Mouse (Mus musculus): ENCODE results near the gene Ttc17. TPM values are rescaled to one million over a fixed set of nuclear protein-coding genes. Genes with fewer than 3 reads are reported as not detected.

The Ttc17 gene
- polyA plus RNA-seq, 1 experiment, result 18.4 TPM

DNA sequence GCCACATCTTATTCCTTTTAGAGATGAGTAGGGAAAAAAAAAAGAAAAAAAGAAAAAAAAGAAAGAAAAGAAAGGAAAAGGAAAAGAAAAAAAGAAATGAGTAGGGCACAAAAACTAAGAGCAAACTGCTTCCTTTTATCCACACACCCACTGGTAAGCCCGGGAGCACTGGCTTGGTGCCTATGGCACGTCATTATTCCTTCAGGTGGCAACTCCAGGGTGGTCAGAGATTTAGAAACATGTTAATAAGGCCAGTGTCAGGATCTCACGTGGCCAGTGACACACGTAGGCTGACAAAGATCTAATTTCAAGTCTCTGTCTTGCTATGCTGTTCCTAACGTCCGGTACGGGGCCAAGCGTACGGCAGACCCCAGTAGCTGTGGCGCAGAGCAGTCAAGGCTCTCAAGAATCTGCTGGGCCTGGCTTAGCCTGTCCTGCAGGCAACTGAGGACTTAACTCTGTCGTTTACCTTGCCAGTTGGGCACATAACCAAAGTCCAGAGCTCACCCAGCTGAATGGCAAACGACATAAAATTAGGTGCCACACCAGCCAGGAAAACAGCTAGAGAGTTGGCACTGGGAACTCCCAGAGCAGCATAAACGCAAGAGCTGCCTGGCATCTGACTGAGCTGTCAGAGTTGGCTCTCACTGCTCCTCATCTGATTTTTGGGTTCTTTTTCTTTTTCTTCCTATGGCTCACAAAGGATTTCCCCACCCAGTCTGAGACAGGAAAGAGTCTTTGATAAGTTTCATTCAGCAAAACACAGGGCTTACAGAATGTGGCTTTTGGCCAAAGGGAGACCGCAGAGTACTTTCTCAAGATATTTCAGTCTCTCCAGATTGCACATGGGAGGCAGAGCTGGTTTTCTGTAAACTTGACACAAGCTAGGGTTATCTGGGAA, 72.4 kb downstream of the Ttc17 start:
- H3K27me3 ChIP-seq (ENCODE audit: control insufficient read depth, insufficient read depth, low read length, poor library complexity, severe bottlenecking), result no peaks in the 10 kb centered on the region
- no peak for TF ChIP-seq CTCF (IDR thresholded peaks at IDR 0.05; ENCODE audit: low read depth, low read length)
- no peak for TF ChIP-seq POLR2A (IDR thresholded peaks at IDR 0.05; ENCODE audit: insufficient read depth, low read length)
- TF ChIP-seq EP300 (IDR thresholded peaks at IDR 0.05; ENCODE audit: insufficient read depth, low read depth, low read length), result no peak
- 0 out of 2 replicates have a peak, but pooled peaks cover 4% of the 10 kb centered on the region for H3K9me3 ChIP-seq (replicated peaks; ENCODE audit: control insufficient read depth, insufficient read depth, low read length, poor library complexity, severe bottlenecking)
- H3K4me3 ChIP-seq (ENCODE audit: low read depth, low read length), result no peak overlapping the region
- H3K27ac ChIP-seq (ENCODE audit: insufficient read depth, low read length), result no peak overlapping the region
- no peaks in the 10 kb centered on the region for H3K4me1 ChIP-seq (ENCODE audit: control insufficient read depth, insufficient read depth, low read length)
- H3K9ac ChIP-seq (ENCODE audit: low read depth, poor library complexity, severe bottlenecking), result no peak overlapping the region
- H3K36me3 ChIP-seq (ENCODE audit: control insufficient read depth, insufficient read depth, low read length, poor library complexity, severe bottlenecking), result peaks cover 14% of the 10 kb centered on the region

DNA sequence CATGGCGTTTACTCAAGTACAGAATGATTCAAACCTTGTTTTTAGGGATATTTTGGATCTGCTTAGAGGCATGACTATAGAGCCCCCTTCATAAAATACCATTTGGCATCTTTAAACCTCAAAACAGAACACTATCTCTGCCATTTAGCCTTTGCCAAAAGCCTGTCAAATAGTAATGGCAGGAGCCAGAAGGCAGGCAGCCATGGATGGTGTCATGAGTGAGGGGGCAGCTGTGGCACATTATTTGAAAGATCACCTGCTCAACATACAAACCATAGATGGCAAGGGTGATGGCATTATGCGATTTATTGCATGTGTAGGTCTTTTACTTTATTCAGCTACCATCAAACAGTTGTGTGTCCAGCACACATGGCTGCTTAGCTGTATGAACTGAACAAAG, 73.4 kb downstream of the Ttc17 start:
- H3K27me3 ChIP-seq (ENCODE audit: control insufficient read depth, insufficient read depth, low read length, poor library complexity, severe bottlenecking), result no peaks in the 10 kb centered on the region
- H3K4me3 ChIP-seq (ENCODE audit: low read depth, low read length), result no peak overlapping the region
- H3K4me1 ChIP-seq (ENCODE audit: control insufficient read depth, insufficient read depth, low read length), result no peaks in the 10 kb centered on the region
- no peak for TF ChIP-seq POLR2A (IDR thresholded peaks at IDR 0.05; ENCODE audit: insufficient read depth, low read length)
- no peak for TF ChIP-seq CTCF (IDR thresholded peaks at IDR 0.05; ENCODE audit: low read depth, low read length)
- TF ChIP-seq EP300 (IDR thresholded peaks at IDR 0.05; ENCODE audit: insufficient read depth, low read depth, low read length), result no peak
- no peak overlapping the region for H3K27ac ChIP-seq (ENCODE audit: insufficient read depth, low read length)
- peaks cover 14% of the 10 kb centered on the region for H3K36me3 ChIP-seq (ENCODE audit: control insufficient read depth, insufficient read depth, low read length, poor library complexity, severe bottlenecking)
- 0 out of 2 replicates have a peak, but pooled peaks cover 4% of the 10 kb centered on the region for H3K9me3 ChIP-seq (replicated peaks; ENCODE audit: control insufficient read depth, insufficient read depth, low read length, poor library complexity, severe bottlenecking)
- no peak overlapping the region for H3K9ac ChIP-seq (ENCODE audit: low read depth, poor library complexity, severe bottlenecking)

DNA sequence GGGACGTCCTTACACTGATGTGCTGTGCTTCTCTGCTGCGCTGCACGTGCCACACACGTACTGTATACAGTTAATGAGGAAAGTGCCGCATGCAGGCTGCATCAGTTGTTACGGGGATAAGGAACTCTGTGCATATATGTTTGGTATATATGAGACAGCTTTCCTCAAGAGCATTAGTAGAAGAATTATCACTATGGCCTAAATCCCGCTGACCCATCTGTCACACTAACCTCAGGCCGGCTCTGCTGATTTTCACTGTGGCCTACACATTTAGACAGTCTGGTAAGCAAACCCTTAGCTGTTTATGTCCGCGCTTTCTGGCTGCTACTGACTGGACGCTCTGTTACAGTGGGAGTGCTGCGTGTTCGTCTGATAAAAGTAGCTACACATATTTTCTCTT, 77.2 kb downstream of the Ttc17 start:
- TF ChIP-seq CTCF (IDR thresholded peaks at IDR 0.05; ENCODE audit: low read depth, low read length) (no peak), POLR2A (IDR thresholded peaks at IDR 0.05; ENCODE audit: insufficient read depth, low read length) (no peak), EP300 (IDR thresholded peaks at IDR 0.05; ENCODE audit: insufficient read depth, low read depth, low read length) (no peak)
- no peaks in the 10 kb centered on the region for H3K4me1 ChIP-seq (ENCODE audit: control insufficient read depth, insufficient read depth, low read length)
- H3K27me3 ChIP-seq (ENCODE audit: control insufficient read depth, insufficient read depth, low read length, poor library complexity, severe bottlenecking), result no peaks in the 10 kb centered on the region
- no peak overlapping the region for H3K4me3 ChIP-seq (ENCODE audit: low read depth, low read length)
- 0 out of 2 replicates have a peak, but pooled peaks cover 4% of the 10 kb centered on the region for H3K9me3 ChIP-seq (replicated peaks; ENCODE audit: control insufficient read depth, insufficient read depth, low read length, poor library complexity, severe bottlenecking)
- H3K27ac ChIP-seq (ENCODE audit: insufficient read depth, low read length), result no peak overlapping the region
- peaks cover 11% of the 10 kb centered on the region for H3K36me3 ChIP-seq (ENCODE audit: control insufficient read depth, insufficient read depth, low read length, poor library complexity, severe bottlenecking)
- H3K9ac ChIP-seq (ENCODE audit: low read depth, poor library complexity, severe bottlenecking), result no peak overlapping the region

DNA sequence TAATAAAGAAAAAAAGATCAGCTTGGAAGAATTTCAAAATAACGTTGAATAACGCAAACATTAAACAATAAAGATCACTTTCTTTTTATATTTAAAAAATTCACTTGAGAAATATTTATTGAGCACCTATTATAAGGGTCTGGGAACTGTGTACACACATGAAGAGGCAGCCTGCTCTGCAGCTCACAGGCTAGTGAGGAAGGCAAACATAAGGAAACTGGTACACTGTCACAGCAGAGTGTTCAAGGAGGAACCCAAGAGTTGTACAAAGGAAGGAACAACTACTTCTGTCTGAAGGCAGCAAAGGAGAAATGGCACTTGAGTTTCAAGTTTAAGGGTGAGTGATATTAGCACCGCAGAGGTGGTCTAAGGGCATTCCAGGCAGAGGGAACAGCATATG, 78.7 kb downstream of the Ttc17 start:
- Histone ChIP-seq H3K9me3 (replicated peaks; ENCODE audit: control insufficient read depth, insufficient read depth, low read length, poor library complexity, severe bottlenecking) (0 out of 2 replicates have a peak, but pooled peaks cover 4% of the 10 kb centered on the region), H3K9ac (ENCODE audit: low read depth, poor library complexity, severe bottlenecking) (no peak overlapping the region), H3K4me1 (ENCODE audit: control insufficient read depth, insufficient read depth, low read length) (no peaks in the 10 kb centered on the region), H3K4me3 (ENCODE audit: low read depth, low read length) (no peak overlapping the region), H3K36me3 (ENCODE audit: control insufficient read depth, insufficient read depth, low read length, poor library complexity, severe bottlenecking) (peaks cover 11% of the 10 kb centered on the region), H3K27me3 (ENCODE audit: control insufficient read depth, insufficient read depth, low read length, poor library complexity, severe bottlenecking) (no peaks in the 10 kb centered on the region), H3K27ac (ENCODE audit: insufficient read depth, low read length) (no peak overlapping the region)
- TF ChIP-seq EP300 (IDR thresholded peaks at IDR 0.05; ENCODE audit: insufficient read depth, low read depth, low read length) (no peak), CTCF (IDR thresholded peaks at IDR 0.05; ENCODE audit: low read depth, low read length) (no peak), POLR2A (IDR thresholded peaks at IDR 0.05; ENCODE audit: insufficient read depth, low read length) (no peak)

DNA sequence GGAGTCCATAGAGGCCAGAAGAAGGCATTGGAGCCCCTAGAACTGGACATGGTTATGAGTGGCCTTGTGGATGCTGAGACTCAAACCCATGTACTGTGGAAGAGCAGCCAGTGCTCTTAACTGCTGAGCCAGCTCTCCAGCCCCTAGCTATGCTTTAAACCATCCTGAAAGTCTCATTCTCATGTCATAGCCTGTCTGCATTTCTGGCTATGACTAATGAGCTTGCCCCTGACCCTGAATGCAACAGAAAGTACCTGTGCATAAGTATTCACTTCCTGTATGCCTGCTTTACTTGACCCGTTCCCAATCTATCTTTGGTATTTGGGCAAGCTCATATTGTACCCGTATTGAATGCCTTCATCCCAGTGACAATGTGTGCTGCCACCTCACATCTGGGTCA, 86.7 kb downstream of the Ttc17 start:
- Histone ChIP-seq H3K9ac (ENCODE audit: low read depth, poor library complexity, severe bottlenecking) (no peak overlapping the region), H3K4me3 (ENCODE audit: low read depth, low read length) (no peak overlapping the region), H3K27me3 (ENCODE audit: control insufficient read depth, insufficient read depth, low read length, poor library complexity, severe bottlenecking) (no peaks in the 10 kb centered on the region), H3K36me3 (ENCODE audit: control insufficient read depth, insufficient read depth, low read length, poor library complexity, severe bottlenecking) (no peaks in the 10 kb centered on the region), H3K4me1 (ENCODE audit: control insufficient read depth, insufficient read depth, low read length) (no peaks in the 10 kb centered on the region), H3K9me3 (replicated peaks; ENCODE audit: control insufficient read depth, insufficient read depth, low read length, poor library complexity, severe bottlenecking) (no peaks in the 10 kb centered on the region), H3K27ac (ENCODE audit: insufficient read depth, low read length) (no peak overlapping the region)
- TF ChIP-seq EP300 (IDR thresholded peaks at IDR 0.05; ENCODE audit: insufficient read depth, low read depth, low read length), result no peak
- TF ChIP-seq CTCF (IDR thresholded peaks at IDR 0.05; ENCODE audit: low read depth, low read length), result no peak
- no peak for TF ChIP-seq POLR2A (IDR thresholded peaks at IDR 0.05; ENCODE audit: insufficient read depth, low read length)

DNA sequence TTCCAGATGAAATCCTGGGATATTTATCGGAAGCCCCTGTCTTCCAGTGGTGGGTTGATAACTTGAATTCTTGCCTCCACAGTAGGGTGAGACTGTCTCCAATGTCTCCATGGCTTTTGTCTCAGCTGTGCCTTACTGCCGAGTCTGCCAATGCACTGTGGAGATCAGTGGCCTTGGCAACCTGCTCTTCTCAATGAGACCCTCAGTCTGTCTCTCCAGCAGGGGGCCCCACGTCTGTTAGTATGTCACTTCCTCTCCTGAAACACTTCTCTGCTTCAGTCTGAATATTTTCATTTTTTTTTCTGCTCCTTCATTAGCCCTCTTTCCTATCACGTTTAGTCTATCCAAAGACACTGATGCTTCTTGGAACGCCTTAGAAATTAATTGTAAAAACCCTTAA, 90.0 kb downstream of the Ttc17 start:
- no peaks in the 10 kb centered on the region for H3K27me3 ChIP-seq (ENCODE audit: control insufficient read depth, insufficient read depth, low read length, poor library complexity, severe bottlenecking)
- H3K4me3 ChIP-seq (ENCODE audit: low read depth, low read length), result no peak overlapping the region
- no peaks in the 10 kb centered on the region for H3K36me3 ChIP-seq (ENCODE audit: control insufficient read depth, insufficient read depth, low read length, poor library complexity, severe bottlenecking)
- H3K9ac ChIP-seq (ENCODE audit: low read depth, poor library complexity, severe bottlenecking), result no peak overlapping the region
- TF ChIP-seq POLR2A (IDR thresholded peaks at IDR 0.05; ENCODE audit: insufficient read depth, low read length) (no peak), EP300 (IDR thresholded peaks at IDR 0.05; ENCODE audit: insufficient read depth, low read depth, low read length) (no peak), CTCF (IDR thresholded peaks at IDR 0.05; ENCODE audit: low read depth, low read length) (peak; percentile 22)
- no peak overlapping the region for H3K27ac ChIP-seq (ENCODE audit: insufficient read depth, low read length)
- H3K4me1 ChIP-seq (ENCODE audit: control insufficient read depth, insufficient read depth, low read length), result no peaks in the 10 kb centered on the region
- H3K9me3 ChIP-seq (replicated peaks; ENCODE audit: control insufficient read depth, insufficient read depth, low read length, poor library complexity, severe bottlenecking), result no peaks in the 10 kb centered on the region
